Mouse (Mus musculus) liver, embryonic 14.5 days (tissue): ENCODE results near the gene Tarbp1.

Source experiments
- CTCF ChIP-seq: IDR thresholded peaks from 2 replicates; pipeline ENCODE4 v1.5.1; 2016; ENCODE audit warnings: antibody characterized with exemption, low read depth, control low read depth
- EP300 ChIP-seq: IDR thresholded peaks from 2 replicates; pipeline ENCODE4 v1.6.1; 2016; ENCODE audit warnings: antibody characterized with exemption, low read depth

DNA sequence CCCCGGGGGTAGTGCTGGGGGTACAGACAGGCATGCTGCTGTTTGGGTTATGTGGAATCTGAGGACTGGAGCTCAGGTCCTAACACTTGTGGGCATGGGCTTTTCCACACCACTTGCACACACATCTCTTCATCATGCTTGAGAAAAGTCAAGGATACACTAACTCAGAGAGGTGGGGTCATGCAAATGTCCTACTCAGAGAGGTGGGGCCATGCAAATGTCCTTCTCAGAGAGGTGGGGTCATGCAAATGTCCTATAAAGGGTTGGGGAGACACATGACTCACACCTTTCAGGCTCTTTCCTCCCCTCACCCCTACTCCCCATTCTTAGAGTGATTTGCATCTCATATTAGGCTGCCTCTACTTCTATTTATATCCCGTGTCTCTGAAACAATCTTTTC lies 27.9 kb upstream of the Tarbp1 start:
- TF ChIP-seq CTCF (no peak), EP300 (no peak)
